Mouse (Mus musculus): Measurements from ENCODE around the gene Ass1. TPM values are rescaled to one million over a fixed set of nuclear protein-coding genes. Genes with fewer than 3 reads are reported as not detected.

The Ass1 gene
- polyA plus RNA-seq, 1 experiment: 21.9 TPM

- no peak for DNase-seq (ENCODE audit: low read depth)
Measured at GRCm38 (mm10) chr2:31458989-31459936, 10.7 kb upstream of the Ass1 start.

GRCm38 (mm10) chr2:31460025-31460571 lies 9.9 kb upstream of the Ass1 start:
- no peak for DNase-seq (ENCODE audit: low read depth)

DNA sequence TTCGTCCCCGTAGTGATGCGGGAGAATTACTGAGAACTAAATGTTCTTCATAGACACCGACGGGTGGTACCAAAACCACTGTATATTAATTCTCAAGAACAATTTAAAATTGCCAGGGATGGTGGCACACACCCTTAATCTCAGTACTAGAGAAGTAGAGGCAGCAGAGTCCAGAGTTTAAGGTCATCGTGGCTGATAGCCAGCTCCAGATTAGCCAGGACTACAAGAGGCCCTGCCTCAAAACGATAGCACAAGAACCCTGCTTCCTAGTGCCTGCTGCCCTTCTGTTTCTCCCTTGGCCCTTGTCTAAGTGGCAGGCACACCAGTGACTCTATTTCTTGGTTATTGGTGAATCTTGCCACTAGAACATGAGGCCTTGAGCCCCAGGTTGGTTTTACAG lies 9.1 kb upstream of the Ass1 start:
- DNase-seq (ENCODE audit: low read depth): no peak

DNA sequence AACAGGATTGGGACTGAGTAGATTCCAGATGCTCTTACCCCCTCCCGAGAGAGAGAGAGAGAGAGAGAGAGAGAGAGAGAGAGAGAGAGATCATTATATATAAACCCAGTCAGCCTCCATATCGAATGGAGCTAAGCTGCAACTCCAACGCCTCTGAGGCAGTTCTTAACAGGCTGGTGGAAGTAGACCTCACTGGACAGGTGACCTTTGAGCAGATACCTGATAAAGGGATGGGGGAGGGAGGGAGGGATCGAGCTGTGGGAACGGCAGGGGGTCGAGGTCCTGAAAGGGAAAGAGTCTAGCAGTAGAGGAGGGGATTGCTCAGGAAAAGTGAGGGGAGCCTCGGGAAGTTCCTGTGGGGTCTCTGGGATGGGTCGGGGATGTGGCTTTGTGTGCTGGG lies 8.0 kb upstream of the Ass1 start:
- no peak for DNase-seq (ENCODE audit: low read depth)

DNA sequence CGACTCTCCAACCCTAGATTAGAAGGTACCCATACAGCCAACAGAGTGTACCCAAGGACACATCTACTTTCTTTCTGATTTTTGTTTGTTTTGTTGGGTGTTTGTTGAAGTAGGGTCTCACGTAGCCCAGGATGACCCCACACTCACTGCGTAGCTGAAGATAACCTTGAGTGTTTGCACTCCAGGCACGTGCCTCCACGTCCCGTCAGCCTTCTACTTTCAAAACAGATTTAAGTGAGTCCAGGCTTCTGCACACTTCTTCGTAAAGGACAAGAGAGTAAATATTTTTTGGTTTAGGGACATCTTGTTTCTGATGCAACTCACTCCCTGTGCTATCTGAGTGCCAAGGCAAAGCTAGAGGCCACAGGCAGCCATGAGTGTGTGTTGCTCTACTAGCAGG lies 6.8 kb upstream of the Ass1 start:
- DNase-seq (ENCODE audit: low read depth): no peak

DNA sequence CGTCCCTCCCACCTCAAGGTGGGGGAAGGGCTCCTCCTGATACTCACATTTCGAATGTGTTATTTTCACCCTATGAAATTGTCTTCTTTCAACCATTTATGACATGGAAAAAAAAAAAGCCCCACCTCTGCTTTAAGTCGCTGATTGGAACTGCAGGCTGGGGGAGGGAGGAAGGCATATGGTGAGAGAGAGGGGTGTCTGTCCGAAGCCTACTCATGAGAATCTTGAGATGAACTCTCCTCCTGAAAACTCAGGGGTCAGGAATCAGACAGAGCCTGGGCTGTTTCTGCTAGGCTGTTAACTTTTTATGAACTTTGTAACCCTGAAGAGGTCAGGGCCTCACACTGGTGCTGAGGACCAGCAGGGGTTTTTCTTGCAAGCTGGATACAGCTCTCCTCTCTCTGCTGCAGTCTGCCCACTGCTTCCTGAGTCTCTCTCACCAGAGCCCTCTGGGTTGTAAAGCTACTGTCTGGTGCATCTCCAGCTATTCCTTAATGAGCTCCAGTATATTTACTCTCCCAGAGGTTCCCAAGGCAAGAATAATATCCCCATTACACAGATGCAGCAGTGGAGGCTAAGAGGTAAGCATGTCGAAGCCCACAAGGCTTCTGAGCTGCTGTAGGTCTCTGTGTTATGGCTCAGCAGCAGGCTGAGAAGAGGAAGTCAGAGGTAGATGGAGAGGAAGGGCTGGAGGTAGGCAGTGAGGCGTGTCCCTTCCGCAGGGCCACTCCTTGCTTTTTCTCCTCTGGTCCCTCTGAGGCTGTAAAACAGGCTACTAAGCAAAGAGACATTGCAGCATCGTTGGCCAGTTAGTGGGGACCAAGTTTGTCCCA lies 6.1 kb upstream of the Ass1 start:
- no peak for DNase-seq (ENCODE audit: low read depth)

GRCm38 (mm10) chr2:31464529-31464910 lies 5.5 kb upstream of the Ass1 start:
- DNase-seq (ENCODE audit: low read depth): no peak

GRCm38 (mm10) chr2:31467457-31467856 lies 2.5 kb upstream of the Ass1 start:
- DNase-seq (ENCODE audit: low read depth): no peak

DNA sequence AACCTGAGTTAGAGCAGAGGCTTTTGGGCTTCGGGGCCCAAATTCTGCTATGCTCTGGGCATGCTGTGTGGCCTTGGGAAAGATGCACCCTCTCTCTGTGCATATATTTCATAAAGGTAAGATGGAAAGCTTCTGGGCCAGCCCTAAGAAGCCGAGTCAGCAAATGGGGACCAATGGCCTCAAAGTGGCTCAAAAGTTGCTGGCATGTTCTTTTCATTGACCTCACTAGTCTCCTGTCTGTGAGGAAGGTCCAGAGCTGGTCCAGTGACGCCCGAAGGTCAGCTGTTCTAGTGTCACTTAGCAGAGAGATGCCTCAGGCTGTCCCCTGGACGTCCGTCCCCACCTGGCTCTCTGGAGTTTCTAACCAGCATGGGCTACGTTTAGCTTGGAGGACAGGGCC lies 1.1 kb upstream of the Ass1 start:
- no peak for DNase-seq (ENCODE audit: low read depth)

GRCm38 (mm10) chr2:31469480-31469879 lies 527 bp upstream of the Ass1 start:
- no peak for DNase-seq (ENCODE audit: low read depth)

GRCm38 (mm10) chr2:31470683-31471385 lies 827 bp downstream of the Ass1 start:
- DNase-seq (ENCODE audit: low read depth): no peak

DNA sequence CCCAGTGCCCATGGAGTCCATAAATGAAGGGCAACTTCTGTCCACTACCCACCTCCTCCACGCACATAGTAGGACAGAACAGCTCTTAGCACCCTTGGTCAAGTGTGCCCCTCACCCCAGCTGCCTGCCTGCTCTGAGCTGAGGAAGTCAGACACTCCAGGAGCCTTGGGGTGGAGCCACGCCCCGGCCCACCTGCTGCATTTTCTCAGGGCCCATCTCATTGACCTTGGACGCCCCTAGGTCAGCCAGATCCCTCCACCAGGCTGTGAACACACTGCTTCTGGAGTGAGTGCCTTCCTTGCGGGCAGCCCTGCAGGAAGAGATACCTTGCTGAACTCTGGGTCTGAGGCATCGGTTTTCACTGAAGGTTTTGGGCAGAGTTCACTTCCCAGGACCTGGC lies 1.6 kb downstream of the Ass1 start:
- no peak for DNase-seq (ENCODE audit: low read depth)

- no peak for DNase-seq (ENCODE audit: low read depth)
Measured at GRCm38 (mm10) chr2:31472406-31473065, 2.5 kb downstream of the Ass1 start.

DNA sequence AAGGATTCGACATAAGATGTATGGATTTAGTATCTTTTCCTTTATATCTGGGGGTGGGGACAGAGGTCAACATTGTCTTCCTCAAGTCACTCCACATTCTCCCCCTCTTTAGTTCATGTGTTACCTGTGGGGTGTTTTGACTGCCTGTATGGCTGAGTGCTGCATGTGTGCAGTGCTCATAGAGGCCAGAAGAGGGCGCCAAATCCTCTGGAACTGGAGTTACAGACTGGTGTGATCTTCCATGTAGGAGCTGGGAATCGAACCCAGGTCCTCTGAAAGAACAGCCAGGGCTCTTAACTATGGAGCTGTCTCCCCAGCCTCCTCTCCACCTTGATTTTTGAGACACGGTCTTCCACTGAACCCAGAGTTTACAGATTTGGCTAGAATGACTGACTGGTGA lies 3.9 kb downstream of the Ass1 start:
- no peak for DNase-seq (ENCODE audit: low read depth)

GRCm38 (mm10) chr2:31474686-31475085 lies 4.7 kb downstream of the Ass1 start:
- no peak for DNase-seq (ENCODE audit: low read depth)

GRCm38 (mm10) chr2:31476107-31476820 lies 6.3 kb downstream of the Ass1 start:
- DNase-seq (ENCODE audit: low read depth): no peak

DNA sequence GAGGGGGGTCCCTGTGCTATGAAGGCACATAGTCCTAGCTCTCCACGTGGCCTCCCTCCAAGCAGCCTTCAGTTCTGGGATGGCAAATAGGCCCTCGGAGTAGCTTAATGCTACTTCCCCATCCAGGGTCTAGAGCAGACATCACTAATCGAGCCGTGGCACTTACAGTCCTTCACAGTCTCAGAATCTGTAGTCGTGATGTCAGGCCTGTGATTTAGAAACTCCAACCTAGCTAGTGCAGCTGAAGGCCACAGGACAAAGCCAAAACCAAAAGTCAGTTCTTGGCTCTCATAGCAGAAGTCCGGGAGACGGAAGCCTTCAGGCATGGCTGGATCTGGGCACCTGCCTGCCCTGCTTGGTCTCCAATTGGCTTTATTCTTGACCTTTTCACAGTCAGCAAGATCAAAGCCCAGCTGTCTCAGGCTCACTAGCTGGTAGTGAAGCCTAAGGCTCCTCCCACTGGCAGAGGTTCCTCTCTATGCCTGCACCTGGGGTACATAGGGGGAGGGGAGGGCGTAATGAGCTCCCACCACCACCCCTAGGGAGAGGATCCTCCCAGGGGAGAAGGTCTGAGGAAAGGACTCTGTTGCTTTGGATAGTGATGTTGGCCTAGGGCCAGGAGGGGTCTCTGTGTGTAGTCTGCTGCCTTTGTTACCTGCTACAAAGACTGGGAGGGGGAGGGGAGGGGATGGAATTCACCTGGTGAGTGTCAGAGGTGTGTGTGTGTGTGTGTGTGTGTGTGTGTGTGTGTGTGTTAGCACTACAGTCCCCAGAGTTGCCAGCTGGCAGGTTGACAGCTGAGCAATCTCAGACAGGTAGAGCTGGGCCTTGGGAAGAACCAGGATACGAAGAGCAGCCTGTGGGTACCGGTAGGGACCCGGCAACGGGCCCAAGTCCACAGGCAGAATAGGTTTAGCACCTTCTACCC lies 7.5 kb downstream of the Ass1 start:
- DNase-seq (ENCODE audit: low read depth): no peak

DNA sequence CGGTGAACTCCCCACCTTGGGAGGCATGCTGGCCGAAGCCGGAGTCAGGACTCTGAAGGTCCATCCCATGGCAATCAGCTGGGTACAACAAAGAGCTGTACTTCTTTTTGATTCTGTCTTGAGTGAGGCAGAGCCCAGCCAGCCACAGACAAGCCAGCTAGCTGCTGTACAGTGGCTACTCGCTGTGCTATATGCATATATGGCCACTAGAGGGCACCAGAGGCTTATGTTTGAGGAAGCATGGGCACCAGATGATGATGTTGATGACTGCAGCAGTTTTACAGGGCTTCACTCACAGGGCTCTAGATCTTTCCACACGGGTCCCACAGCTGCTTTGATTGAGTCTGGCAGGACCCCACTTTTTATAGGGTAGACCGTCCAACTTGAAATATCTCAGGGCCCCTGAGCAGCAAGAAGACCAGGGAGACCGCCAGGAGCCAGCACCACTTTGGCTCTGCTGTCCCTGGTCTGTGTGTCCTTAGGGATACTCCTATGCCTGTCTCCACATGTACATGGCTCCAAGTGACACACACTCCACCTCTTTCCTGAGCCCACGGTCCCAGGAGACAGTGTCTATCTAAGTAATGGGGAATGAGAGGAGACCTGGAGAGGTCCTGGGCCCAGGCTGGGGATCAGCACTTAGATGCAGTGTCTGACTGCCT lies 13.0 kb downstream of the Ass1 start:
- DNase-seq (ENCODE audit: low read depth): no peak

GRCm38 (mm10) chr2:31484187-31484586 lies 14.2 kb downstream of the Ass1 start:
- no peak for DNase-seq (ENCODE audit: low read depth)

Measured in gonadal fat pad, adult 2 months (tissue).